Mouse (Mus musculus) lung, postnatal 10 days (tissue): Measurements from ENCODE around the gene Mrps27.

Experiments
- DNase-seq: peaks from one replicate; pipeline ENCODE4 v3.0.0; 2021

Gene Mrps27

GRCm38 (mm10) chr13:99442434-99443249 lies 98.1 kb downstream of the Mrps27 start:
- DNase-seq: no peak

DNA sequence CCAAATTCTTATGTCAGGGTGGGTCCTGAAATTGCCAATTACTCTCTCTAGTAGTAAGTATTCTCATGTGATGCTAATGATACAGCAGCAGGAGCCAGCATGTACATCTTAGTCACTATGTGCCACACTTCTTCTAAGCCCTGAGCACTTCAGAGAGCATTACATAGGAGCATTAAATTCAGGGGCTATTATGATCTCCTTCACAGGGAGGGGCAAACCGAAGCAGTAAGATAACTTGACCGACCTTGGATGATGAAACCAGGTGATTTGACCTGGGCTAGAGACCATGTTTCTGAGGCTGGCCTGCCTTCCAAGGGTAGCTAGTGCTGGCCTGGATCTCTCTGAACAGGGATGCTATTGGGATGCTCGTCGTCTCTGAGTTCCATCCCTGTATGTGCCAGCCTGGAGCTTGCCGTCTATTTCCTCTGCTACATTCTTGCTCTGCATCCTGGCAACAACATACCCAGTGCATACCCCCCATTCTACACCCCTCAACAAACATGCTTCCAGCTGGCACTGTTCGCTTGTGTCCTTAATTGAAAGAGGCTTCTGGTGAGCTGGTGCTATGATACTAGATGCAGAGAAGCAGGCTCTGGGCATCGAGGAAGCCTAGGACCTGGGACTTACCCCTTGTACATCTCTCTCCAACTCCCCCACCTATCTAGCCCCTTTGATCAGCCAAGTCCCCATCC lies 99.0 kb downstream of the Mrps27 start:
- no peak for DNase-seq

- no peak for DNase-seq
These were observed 99.9 kb downstream of the Mrps27 start for GRCm38 (mm10) chr13:99444431-99444871.

- peak; percentile 54 for DNase-seq
These were observed 100.3 kb downstream of the Mrps27 start for GRCm38 (mm10) chr13:99444880-99445279.

DNA sequence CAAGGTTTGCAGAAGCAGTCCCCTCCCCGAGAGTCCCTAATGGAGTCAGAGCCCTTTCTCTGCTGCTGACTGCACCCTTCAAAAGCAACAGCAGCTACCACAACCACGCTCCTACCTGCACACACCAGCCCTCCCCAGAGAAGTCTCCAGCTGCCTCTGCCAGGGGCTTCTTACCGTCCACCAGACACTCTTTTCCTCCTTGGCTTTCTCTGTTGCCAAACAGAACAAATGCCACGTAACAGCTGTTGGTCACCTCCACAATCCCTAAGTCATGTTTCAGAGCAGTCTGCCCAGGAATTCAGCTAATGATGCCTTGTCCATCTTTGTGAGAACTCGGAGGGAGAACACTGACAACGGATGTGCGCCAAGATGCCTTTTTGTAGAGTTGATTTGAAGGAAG lies 102.4 kb downstream of the Mrps27 start:
- DNase-seq: no peak

DNA sequence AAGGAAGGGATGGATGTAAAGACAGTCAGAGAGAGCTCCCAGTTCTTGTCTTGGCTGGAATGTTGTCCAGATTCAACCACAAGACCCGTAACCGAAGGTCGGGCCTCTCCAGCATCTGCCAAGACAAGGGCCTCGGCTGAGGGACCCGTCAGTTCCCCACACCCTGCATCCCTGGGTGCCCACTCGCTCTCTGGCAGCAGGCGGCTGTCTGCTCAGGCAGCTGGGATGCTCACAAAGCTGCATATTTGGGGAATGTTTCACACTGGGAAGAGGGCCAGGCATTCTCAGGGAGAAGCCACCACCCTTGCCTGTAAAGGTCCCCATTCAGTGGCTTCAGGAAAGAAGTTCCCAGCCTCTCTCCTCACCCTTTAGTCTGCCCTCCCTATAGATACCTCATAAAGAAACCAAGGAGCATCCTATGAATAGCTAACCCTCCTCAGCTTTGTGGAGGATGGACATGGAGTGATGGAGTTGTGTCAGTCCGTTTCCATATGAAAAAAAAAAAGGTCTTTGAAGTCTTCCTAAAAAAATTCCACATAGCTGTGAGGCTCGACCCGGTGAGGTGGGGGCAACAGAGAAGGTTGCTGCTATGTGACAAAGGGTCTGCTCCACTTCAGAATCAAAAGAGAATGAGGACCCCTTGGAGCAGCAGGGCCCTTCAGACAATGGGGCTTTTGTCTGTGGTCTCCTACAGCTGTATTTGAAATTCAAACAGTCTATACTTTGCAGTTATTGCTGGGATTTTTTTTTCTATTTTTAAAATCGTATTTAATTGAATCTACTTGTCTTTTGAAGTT lies 103.0 kb downstream of the Mrps27 start:
- DNase-seq: peak; percentile 67

DNA sequence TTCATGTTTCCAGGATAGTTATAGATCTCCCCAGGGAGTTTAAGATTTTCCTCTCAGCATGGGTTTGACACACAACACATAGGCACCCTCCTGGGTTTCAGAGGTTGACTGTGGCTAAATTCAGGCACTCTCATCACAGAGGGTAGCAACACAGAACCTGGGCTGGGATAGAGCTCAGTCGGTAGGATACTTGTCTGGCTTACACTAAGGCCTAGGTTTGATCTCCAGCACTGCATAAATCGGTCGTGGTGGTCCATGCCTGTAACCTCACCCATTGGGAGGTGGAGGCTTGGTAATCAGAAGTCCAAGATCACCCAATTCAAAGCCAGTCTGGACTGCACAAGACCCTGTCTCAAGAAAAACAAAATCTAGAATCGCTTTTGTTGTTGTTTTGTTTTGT lies 103.7 kb downstream of the Mrps27 start:
- DNase-seq: no peak

- no peak for DNase-seq
These were observed 105.0 kb downstream of the Mrps27 start for GRCm38 (mm10) chr13:99449547-99449946.

- DNase-seq: peak; percentile 43
These were observed 106.2 kb downstream of the Mrps27 start for GRCm38 (mm10) chr13:99450766-99451165.

GRCm38 (mm10) chr13:99451276-99451675 lies 106.7 kb downstream of the Mrps27 start:
- no peak for DNase-seq

- no peak for DNase-seq
These were observed 107.9 kb downstream of the Mrps27 start for GRCm38 (mm10) chr13:99452444-99452843.

DNA sequence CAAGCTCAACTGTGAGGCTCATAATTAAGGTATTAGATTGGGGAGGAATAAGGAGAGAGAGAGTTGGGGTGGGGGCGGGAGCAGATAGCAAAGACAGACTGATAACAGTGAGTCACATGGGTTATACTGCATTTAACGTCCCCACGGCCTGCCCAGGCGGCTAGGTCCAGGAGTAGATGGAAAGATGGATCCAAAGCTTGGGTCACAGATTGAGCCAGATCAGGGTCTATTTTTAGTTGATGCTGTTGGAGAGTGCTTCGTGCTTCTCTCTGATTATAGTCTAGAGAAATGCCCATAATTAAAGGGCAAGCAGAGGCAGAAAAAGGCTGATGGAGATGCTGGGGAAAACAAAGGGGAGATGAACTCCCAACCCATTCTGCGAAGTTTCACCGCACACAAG lies 110.4 kb downstream of the Mrps27 start:
- DNase-seq: no peak

DNA sequence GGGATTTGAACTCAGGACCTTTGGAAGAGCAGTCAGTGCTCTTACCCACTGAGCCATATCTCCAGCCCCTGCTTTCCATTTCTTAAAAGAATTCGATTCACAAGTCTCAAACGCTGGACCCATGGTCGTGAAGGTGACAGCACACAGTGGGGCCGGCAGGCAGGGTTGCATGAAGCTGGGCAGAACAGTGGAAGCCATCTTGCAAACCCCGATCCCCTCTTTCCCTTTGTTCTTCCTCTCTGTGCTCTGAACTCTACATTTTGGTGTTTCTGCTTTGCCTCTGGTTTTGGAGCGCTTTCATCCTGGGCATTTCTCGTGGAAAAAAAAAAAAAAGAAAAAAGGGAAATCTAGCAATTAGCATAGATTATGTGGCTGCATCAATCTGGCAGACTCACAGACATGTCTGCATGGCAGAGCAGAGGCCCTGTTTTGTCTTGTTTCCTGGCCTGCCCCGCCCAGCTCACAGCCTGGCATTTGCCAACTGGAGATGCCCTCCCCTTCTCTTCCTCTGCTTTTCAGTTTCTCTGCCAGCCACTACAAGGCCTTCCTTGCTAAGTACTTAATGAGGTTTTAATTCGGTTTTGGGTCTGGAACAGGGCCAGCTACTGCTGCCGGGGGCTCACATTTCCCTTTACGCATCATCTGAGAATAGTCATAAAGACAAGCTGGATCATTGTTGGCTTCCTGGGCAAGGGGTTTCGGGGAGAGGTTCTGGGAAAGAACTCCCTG lies 114.2 kb downstream of the Mrps27 start:
- DNase-seq: peak; percentile 46

GRCm38 (mm10) chr13:99459612-99460011 lies 115.0 kb downstream of the Mrps27 start:
- no peak for DNase-seq

DNA sequence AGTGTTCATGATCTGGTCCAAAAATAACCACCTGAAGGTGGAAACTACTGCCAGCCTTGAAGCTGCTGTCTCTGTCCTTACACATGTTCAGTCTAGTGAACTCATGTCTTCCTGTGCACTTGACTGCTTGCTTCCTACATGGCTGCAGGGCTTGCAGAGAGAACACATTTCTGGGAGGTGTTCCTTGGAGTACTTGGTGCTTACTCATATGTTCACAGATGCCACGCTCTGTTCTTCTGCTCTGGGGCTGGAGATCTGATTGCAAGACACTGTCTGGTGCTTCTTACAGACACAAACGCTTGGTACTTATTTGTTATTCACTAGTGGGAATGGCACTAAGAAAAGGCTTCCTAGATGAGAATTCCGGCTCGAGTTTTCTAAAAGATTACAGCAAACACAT lies 117.3 kb downstream of the Mrps27 start:
- no peak for DNase-seq

DNA sequence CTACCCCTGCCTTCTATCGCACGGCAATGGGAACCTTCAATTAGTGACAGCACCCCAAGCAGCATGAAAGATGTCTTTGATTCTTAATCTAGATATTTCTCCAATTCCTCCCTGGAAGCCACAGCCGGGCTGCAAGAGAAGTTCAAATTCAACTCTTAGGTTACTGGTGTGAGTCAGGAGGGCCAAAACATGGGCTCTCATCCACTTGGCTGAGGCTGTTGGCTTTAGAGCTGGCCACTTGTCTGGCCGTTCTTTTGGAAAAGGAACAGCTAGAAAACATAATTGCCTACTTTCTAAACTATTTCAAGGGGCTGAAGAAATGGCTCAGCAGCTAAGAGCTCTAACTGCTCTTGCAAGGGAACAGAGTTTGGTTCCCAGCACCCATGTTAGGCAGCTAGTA lies 120.0 kb downstream of the Mrps27 start:
- DNase-seq: peak; percentile 34
